Mouse (Mus musculus): Measurements from ENCODE around the gene Klhl21.
A peak's percentile ranks its signal among the peaks of the same experiment; 100 is the strongest.
"Not testable (repeated sequence)": the region's sequence is repeated elsewhere in the genome, so short reads cannot be mapped to it uniquely, and the experiment has no call there.

Gene Klhl21

DNA sequence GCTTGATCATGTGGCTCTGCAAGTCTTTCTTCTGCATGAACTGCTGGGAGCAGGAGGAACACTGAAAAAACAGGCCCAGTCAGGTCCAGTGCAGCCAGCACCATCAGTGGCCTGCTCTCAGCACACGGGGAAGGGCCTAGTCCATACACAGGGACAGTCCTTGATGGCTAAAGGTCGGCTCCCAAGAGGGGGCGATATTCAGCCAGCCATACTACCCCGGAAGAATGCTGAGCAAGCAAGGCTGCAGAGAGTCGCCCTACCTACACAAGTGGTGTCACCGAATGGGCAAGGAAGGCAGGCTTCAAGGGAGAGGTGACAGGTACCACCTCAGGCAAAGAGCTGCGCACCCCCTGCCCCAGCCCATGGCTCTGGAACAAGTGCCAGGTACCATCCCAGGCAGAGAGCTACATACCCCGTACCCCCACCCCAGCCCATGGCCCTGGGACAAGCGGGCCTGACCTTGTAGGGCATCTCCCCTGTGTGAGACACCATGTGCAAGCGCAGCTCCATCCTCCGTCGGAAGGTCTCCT, 13.0 kb downstream of the Klhl21 start:
- DNase-seq (ENCODE audit: low spot score) = no peak

DNA sequence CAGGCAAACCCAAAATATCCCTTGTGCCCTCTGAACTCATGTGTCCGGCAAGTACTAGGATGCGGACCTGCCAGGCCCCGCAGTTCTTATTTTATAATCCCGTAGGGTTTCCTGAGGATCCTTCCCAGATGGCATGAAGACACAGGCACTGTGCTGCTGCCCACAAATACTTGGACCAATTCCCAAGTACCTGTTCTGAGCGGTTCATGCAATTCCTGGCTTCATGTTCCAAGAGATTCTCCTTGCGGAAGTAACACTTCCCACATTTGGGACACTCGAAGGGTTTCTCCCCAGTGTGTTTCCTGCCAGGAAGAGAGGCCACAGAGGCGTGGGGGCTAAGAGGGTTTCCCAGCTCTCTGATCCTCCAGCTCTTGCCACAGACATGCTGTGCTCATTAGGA, 13.9 kb downstream of the Klhl21 start:
- DNase-seq (ENCODE audit: low spot score) = no peak

DNA sequence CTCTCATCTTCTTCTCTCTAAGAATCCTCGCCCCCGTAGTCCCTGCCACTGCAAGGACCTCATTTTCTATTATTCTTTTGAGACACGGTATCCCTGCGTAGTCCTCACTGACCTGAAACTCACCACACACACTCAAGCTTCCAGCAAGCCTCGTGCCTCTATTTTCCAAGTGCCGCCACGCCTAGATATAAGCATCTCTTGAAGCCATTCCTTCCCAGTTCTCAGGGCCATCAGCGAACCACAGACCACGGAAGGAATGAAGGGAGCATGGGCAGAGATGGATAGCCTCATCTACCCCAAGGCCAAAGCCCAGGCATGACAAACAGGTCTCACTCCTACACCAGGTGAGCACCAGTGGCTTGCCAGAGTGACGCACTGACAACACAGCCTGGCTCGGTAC, 15.9 kb downstream of the Klhl21 start:
- no peak for DNase-seq (ENCODE audit: low spot score)

DNA sequence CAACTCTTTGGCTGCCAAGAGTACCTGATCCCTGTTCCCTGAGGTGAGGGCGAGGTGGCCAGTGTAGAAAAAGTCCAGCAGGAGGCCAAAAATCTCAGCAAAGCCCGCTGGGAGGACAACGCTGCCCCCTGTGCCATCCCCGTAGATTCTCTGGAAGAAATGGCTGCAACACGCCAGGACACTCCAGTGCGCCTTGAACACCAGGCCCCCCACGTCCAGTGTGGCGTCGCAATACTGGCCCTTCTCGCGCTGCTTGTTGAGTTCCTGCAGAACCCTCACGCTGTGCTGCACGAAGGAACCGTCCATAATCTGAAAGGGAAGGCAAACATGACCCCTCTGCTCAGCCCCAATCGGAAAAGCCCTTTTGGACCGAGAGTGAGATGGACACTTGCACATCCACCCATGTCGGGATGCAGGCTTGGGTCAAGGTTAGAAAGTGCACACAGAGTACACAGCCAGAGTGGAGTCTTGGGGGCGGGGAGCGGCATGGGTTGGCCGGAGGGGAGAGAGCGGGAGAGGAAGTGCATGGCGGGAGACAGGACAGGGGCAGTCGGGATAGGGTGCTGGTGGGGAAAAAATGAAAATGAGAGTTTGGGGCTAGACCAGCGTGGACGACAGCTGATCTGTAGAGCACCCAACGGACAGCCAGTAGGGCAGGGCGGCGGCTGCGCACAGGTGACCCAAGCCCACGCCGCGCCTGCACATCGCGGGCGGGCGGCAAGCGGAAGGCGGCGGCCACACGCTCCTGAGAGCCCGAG, 18.3 kb downstream of the Klhl21 start:
- peak; percentile 35 for DNase-seq (ENCODE audit: low spot score)

DNA sequence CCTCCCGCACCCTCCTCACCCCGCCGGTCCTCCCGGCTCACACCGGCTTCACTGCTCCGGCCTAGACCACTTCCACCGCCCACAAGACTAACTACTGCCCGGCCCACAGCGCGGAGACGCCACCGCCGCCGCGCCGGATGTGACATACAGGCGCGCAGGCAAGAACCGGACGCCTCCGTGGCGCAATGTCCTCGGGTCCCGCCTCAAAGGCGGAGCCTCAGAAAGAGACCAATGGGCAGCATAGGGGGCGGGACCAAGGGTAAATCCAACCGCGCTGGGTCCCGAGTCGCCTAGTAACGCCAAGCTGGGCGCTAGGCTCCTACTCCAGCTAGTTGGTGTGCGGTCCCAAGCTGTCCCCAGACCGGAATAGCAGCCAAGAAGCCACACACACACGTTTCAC, 18.9 kb downstream of the Klhl21 start, which contains the start of gene Zbtb48:
Zbtb48 (minus strand) TSS at position 148 of the 400 bp plus-strand sequence.
- DNase-seq (ENCODE audit: low spot score) = peak; percentile 95

DNA sequence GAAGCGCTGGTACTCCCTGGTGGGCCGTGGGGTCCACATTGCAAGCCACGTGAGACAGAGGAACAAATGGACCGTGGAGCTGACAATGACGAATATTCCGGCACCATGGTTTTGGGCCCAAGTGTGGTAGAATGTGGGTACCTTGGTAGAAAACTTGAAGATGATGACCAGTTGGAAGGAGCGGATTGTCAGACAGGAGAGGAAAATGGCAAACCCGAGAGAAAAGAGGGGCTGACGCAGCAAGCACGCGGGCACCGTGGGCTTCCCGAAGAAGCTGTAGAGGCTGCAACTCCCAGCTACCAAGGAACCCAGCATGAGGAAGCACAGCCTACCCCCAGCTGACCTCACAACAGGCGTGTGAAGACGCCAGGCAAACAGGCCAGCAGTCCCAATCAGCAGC, 19.9 kb downstream of the Klhl21 start:
- no peak for DNase-seq (ENCODE audit: low spot score)

DNA sequence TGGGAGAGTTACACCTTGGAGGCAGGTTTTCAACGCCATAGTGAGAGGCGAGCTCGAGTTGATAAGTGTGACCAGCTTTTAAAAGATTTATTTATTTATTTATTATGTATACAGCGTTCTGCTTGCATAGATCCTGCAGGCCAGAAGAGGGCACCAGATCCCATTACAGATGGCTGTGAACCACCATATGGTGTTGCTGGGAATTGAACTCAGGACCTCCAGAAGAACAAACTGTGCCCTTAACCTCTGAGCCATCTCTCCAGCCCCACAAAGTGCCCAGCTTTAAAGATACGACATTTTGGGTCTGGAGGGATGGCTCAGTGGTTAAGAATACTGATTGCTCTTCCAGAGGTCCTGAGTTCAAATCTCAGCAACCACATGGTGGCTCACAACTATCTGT, 20.5 kb downstream of the Klhl21 start:
- no peak for DNase-seq (ENCODE audit: low spot score)

DNA sequence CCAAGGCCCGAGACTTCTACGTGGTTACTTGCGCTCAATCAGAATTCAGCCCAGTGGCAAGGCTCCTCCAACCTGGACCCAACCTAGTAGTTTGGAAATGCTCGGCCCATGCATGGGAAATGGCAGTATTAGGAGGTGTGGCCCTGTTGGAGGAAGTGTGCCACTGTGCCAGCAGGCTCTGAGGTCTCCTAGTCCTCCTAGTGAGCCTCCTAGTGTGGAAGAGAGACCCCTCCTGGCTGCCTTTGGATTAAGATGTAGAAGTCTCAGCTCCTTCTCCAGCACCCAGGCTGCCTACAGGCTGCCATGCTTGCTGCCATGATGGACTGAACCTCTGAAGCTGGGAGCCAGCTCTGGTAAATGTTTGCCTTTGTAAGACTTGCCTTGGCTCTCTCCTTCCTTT, 21.4 kb downstream of the Klhl21 start:
- DNase-seq (ENCODE audit: low spot score) = peak; percentile 23

DNA sequence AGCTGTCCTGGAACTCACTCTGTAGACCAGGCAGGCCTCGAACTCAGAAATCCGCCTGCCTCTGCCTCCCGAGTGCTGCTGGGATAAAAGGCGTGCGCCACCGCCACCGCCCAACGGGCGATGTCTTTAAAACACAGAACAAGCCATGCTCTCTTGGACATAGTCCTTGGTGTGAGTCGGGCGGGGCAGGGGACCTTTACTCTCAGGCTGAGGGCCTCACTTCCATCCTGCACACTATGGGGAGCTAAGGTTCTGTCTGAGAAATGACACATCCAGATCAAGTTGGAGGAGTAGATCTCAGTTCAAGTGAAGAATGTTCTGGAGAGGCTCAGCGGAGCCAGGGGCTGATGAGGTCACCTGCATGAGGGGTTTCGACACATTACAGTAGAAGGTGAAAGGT, 24.3 kb downstream of the Klhl21 start:
- DNase-seq (ENCODE audit: low spot score) = no peak

DNA sequence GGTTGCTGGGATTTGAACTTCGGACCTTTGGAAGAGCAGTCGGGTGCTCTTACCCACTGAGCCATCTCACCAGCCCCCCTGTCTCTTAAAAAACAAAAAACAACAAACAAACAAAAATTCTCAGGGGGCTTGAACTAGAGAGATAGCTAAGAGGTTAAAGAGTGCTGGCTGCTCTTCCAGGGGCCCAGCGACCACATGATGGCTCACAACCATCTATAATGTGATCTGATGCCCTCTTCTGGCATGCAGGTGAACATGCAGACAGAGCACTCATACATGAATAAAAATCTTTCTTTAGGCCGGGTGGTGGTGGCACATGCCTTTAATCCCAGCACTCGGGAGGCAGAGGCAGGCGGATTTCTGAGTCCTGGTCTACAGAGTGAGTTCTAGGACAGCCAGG, 27.9 kb downstream of the Klhl21 start:
- DNase-seq (ENCODE audit: low spot score) = not testable (repeated sequence)

DNA sequence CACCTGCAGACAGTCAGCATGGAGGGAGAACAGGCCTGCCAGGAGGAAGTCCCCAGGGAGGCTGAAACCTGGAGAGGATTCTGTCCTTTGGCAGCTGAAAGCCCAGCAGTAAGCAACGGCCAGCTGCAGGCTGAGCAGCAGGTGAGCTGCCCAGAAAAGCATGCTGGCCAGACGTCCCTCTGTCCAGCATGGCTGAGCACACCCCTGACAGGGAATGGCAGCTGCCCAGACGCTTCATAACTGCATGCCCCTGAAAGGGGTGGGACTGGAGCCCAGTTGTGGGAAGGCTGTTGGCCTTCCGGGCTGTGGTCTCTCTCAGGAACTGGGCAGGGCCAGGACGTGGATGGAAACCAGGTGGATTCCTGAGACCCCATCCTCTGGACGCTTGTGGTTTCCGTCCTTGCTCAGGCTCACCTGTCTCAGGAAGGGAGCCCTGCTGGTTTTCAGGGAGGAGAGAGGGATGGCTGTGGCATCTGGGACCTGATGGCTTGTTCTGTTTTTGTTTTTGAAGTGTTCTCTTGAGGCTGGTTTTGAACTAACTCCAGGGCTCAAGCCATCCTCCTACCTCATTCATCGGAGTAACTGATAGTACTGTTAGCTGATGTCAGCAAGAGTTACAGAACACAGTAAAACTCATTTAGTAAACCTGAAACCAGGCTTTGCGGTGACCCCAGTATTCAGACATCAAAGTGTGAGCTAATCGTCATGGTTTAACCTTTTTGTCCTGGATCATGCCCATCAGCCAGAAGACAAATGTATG, 29.8 kb downstream of the Klhl21 start, which contains the start of gene Tas1r1:
Tas1r1 (minus strand) TSS at position 344 of the 760 bp plus-strand sequence.
- no peak for DNase-seq (ENCODE audit: low spot score)

DNA sequence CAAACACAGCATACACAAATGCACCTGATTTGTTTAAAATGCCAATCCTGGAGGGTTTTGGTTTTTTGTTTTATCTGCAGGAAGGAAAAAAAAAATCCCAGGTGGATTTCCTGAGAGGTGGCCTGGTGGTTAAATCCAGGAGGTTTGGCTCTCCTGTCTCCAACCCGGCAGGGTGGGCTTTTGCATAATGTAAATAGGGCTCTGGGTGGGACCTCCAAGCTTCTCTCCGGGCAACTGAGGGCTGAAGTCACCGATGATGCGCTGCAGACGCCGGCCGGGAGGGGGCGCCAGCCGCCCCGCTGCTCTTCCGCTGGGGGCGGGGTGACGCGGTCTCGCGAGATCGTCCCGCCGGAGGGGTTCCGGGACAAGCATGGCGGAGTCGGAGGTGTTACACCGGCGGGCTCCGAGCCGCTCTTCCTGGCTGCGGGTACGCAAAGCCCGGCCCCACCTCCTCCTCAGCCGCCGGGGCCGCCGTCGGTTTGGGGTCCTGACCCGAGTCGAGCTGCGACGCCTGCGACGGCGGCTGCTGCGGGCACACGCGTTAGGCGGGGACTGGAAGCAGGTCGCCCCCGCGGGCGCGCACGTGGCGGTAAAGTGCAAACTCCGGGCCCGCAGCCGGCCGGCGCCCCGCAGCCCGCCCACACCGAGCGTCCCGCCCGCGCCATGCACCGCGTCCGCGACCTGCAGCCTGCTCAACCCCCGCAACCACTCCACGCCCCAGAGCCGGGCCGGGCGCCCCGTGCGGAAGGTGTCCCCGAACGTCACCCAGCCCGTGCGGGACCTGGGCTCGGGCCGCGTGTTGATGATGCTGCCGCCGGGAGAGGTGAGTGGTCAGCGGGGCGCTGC, 30.6 kb downstream of the Klhl21 start, which contains the start of gene Nol9:
Nol9 (plus strand) TSS at position 337 of the 846 bp plus-strand sequence.
- peak; percentile 86 for DNase-seq (ENCODE audit: low spot score)

DNA sequence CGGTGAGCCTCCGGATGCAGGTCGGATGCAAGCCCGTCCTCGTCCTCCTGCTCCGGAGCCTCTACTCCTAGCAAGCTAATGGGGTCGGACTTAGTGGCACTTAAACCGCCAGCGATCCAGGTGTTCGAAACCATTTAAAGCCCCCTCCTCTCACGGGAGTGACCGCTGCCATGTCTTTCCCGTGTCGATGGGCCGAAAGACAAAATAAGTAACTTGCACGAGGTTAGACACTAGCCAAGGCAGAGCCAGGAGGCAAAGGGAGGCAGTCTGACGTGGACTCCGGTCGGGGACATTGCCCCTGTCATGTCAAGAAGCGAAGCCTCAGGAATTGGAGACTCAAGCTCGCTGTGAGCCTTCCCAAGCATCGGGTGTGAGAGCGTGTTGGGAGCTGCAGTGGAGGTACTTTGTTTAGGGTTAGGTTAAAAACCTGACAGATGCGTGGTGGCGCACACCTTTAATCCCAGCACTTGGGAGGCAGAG, 31.3 kb downstream of the Klhl21 start:
- DNase-seq (ENCODE audit: low spot score) = no peak

DNA sequence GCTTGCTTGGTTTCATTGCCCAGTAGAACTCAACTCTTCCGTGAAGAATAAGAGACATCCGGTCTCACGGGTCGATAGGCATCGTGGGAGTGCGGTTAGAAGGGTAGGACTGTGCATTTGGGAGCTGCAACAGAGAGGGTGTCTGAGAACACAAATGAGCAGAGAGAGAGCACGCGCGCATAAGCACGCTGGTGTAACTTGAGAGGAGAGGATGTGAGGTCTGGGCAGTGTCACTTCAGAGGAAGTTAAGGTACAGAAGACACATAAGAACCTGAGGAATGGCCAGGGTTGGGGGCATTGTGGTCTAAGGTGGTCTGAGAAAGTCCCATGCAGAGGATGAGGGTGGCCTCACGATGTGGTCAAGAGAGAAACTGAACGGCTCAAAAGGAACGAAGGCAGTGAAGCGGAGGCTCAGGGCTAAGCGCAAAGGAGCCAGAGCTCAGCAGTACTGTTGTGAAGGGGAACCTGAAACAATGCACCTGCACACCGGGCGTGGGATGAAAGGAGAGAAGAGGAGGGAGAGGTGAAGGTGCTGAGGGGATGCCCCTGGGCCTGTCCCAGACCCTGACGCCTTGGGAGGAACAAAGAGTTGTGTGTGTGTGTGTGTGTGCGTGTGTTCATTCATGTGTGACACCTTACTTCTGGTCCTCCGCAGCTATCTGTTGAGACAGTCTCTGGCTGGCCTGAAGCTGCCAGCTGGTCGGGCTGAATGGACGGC, 33.5 kb downstream of the Klhl21 start:
- no peak for DNase-seq (ENCODE audit: low spot score)

DNA sequence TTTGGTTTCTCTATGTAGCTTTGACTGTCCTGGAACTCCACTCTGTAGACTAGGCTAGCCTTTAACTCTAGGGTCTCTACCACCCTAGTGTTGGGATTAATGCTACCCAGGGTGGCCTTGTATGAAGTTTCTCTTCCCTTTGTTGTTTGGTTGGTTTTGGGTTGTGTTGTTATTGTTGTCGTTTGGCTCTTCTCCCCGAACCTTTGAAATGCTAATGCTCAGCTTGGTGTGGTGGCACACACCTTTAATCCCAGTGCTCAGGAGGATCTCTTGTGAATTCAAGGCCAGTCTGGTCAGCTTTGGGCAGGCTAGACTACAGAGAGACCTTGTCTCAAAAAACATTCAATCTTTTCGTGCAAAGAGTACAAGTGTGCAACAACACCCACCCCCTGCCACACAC, 34.6 kb downstream of the Klhl21 start:
- no peak for DNase-seq (ENCODE audit: low spot score)

DNA sequence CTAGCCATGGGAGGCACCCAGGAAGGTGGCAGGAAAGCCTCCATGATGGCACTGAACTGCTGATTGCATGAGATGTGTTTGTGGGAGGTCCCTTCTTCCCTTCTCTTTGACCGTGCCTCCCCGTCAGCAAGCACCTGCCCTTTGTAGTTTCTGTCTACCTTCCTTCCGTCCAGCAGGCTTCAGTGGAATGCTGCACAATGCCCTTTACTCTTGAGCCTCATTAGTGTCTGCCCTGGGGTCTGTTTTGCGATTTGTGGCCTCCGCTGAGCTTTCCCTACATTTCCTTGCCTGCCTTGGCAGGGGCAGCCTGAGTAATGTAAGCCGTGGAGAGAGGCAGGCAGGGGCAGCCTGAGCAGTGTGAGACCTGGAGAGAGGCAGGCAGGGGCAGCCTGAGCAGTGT, 36.0 kb downstream of the Klhl21 start:
- no peak for DNase-seq (ENCODE audit: low spot score)

DNA sequence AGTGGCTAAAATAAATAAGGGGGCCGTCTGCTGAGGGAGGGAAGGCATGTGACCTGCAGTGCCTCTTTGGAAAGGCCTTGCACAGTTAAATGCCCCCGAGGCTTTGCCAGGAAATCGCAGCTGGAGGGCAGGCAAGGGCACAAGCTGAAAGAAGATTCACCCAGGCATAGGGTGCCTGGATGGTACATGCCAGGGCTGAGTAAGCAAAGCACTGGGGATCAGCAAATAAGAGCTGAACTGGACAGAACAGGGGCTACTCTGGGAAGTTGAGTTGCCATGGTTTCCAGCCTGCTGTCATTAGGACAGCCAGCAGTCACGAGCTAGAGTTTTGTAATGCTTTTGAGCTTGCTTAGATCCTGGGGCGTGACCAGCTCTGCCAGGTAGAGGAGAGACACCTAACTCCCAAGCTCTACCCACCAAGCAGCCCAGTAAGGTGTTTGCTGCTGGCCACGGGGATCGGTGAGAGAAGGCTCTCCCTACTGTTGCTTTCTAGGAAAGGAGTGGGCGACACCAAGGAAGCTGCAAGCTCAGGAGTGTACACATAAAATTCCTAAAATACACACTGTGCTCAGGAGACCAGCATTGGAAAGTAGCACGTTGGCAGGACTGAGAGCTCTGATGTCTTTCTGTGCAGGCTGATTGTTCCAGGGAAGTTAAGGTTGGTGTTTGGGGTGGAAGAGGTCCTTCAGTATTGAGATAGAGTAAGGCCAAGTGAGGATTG, 53.9 kb downstream of the Klhl21 start:
- DNase-seq (ENCODE audit: low spot score) = no peak

DNA sequence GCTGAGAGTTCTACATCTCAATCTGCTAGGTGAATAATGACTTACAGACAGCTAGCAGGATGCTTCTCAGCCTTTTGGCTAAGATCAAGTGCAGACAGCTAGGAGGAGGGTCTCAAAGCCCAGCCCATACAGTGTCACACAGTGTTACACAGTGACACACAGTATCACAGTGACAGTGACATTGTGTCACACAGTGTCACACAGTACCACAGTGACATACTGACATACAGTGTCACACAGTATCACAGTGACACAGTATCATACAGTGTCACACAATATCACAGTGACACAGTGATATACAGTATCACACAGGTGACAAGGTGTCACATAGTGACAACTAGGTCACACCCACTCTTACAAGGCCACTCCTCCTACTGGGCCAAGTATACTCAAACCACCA, 58.7 kb downstream of the Klhl21 start:
- no peak for DNase-seq (ENCODE audit: low spot score)

All from adipocyte (in vitro differentiated cells).